Mouse (Mus musculus) layer of hippocampus, postnatal 25 days (tissue): ENCODE measurements around the gene Shisa5. TPM values are rescaled to one million over a fixed set of nuclear protein-coding genes. Genes with fewer than 3 reads are reported as not detected.

ENCODE experiments used
- DNase-seq, 2 experiments: peaks; one replicate each; pipeline ENCODE4 v3.0.0; 2022; ENCODE audit warnings: mixed read lengths in 2 of 2, low spot score in 1 of 2; ENCODE audit errors: extremely low spot score in 1 of 2
- total RNA-seq, 2 experiments: library from RNA; stranded (reverse); gene quantifications; 2 replicates each; pipeline ENCODE4 v1.2.3; 2021

Gene Shisa5
- total RNA-seq, 2 experiments from 2014 or later: 49.3 to 52.1 TPM

DNA sequence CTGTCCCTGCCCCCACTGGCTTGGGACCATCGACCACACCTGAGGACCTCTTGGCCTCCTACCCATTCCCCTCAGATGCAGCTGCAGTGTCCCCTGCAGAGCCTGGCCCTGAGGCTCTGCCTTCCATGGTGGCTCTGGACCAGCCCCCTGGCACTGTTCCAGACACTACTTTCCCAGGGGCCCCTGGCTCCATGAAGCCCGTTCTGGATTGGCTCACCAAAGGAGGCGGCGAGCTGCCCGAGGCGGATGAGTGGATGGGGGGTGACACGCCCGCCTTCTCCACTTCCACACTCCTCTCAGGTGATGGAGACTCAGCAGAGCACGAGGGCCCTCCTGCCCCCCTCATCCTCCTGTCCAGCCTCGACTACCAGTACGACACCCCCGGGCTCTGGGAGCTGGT is 66.6 kb downstream of the Shisa5 start:
- DNase-seq: peak in 1 of 2 experiments; percentile 21

DNA sequence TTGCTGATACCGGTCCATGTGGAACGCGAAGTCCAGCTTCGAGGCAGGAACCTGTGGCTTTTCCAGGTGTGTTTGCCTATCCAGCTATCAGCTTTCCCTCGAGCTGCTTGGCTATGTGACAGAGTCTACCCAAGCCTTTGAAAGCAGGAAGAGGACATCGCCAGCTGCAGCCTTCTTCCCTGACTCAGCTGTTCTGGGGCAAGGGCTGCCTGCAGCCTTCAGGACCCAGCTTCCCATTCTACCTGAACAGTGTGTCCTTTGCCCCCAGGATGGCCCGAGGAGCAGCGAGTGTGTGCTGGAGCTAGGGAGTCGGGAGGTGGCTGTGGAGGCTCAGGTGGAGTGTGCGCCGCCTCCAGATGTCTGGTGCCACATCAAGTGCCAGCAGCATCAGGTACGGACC is 67.3 kb downstream of the Shisa5 start:
- no peak for DNase-seq

DNA sequence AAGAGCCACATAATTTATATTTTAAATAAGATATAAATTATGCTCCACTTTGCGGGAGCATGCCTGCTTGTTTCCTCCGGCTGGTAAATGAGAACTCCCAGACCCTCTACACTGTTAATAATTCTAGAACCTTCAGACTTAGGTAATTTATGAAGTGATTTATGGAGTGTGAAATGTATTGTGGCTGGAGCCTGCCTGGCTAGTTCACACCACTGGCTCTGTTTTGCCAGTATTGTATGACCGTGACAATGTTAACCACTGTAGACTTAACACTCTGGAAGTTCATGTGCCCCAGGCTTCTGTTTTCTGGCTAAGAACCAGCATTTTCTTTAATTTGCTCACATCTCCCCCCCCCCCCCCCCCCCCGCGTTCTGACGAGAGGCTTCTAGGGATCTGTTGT is 69.0 kb downstream of the Shisa5 start:
- DNase-seq: no peak

Other genes starting within 250 kb of the Shisa5 start
- 10 to 100 TPM; 64.9 to 68.1 TPM for gene Nckipsd, start 230.2 kb upstream of the Shisa5 start, total RNA-seq
- 10 to 100 TPM; 42.5 to 66.0 TPM for gene Celsr3, start 212.2 kb upstream of the Shisa5 start, total RNA-seq
- 10 to 100 TPM; 21.4 to 21.5 TPM for gene Slc26a6, start 185.3 kb upstream of the Shisa5 start, total RNA-seq
- gene Tmem89, start 123.9 kb upstream of the Shisa5 start, total RNA-seq: under 1 TPM in 1 of 2 experiments, not detected in 1; 0.85 TPM
- gene Uqcrc1, start 101.9 kb upstream of the Shisa5 start, total RNA-seq: 100 to 1,000 TPM; 353 to 403 TPM
- 1 to 10 TPM; 2.0 to 3.0 TPM for gene Col7a1, start 85.0 kb upstream of the Shisa5 start, total RNA-seq
- not detected for gene Ucn2, start 52.6 kb upstream of the Shisa5 start, total RNA-seq
- 10 to 100 TPM in 1 of 2 experiments, 1 to 10 TPM in 1; 10.0 to 10.9 TPM for gene Pfkfb4, start 46.8 kb upstream of the Shisa5 start, total RNA-seq
- gene Trex1, start 21.2 kb downstream of the Shisa5 start, total RNA-seq: 10 to 100 TPM; 13.1 to 14.2 TPM
- gene Atrip, start 35.6 kb downstream of the Shisa5 start, total RNA-seq: 10 to 100 TPM; 21.7 to 25.7 TPM
- gene Ccdc51, start 43.9 kb downstream of the Shisa5 start, total RNA-seq: 1 to 10 TPM; 8.1 to 8.4 TPM
- 100 to 1,000 TPM; 311 to 321 TPM for gene Tma7, start 44.0 kb downstream of the Shisa5 start, total RNA-seq
- gene Plxnb1, start 56.8 kb downstream of the Shisa5 start, total RNA-seq: 10 to 100 TPM; 83.2 to 98.9 TPM
- gene Fbxw21, start 123.5 kb downstream of the Shisa5 start, total RNA-seq: not detected
- gene Fbxw13, start 157.4 kb downstream of the Shisa5 start, total RNA-seq: not detected
- gene Fbxw20, start 196.2 kb downstream of the Shisa5 start, total RNA-seq: not detected
- not detected for gene Fbxw14, start 249.1 kb downstream of the Shisa5 start, total RNA-seq